Mouse (Mus musculus) limb, embryonic 11.5 days (tissue): ENCODE measurements at regions not wholly inside any gene's neighbourhood (a gene's known extent, or its start where the extent isn't known, plus 50 kb on each side); places are given as distances from the start of the nearest gene placed in this dataset.
A peak's percentile ranks its signal among the peaks of the same experiment; 100 is the strongest.

Experiments
- ATAC-seq: fragments of 200-750 bp; cut with Nextera tagmentation; 2 replicates; pipeline ENCODE4 v1.8.0; 2017; ENCODE audit warnings: low read depth; ENCODE audit not compliant: insufficient number of reproducible peaks, low FRiP score, low TSS enrichment
- DNase-seq: peaks from one replicate; pipeline ENCODE4 v3.0.0-alpha.2; 2015; ENCODE audit warnings: low spot score
- H3K27ac ChIP-seq: fragments of 300-500 bp; sonication (generic); replicated peaks from 2 replicates; pipeline ENCODE4 v1.5.1; 2014; ENCODE audit warnings: low read depth, mild to moderate bottlenecking, low read length
- H3K27me3 ChIP-seq: fragments of 300-500 bp; sonication (generic); 2 replicates; pipeline ENCODE4 v1.6.1; 2014; ENCODE audit warnings: mild to moderate bottlenecking, low read length, mixed read lengths; ENCODE audit not compliant: control insufficient read depth, insufficient read depth
- H3K36me3 ChIP-seq: fragments of 300-500 bp; sonication (generic); 2 replicates; pipeline ENCODE4 v1.6.1; 2014; ENCODE audit warnings: mild to moderate bottlenecking, low read length, moderate library complexity, mixed read lengths; ENCODE audit not compliant: control insufficient read depth, insufficient read depth
- H3K4me1 ChIP-seq: fragments of 300-500 bp; sonication (generic); 2 replicates; pipeline ENCODE4 v1.6.1; 2014; ENCODE audit warnings: low read length, mixed read lengths; ENCODE audit not compliant: control insufficient read depth, insufficient read depth
- H3K4me2 ChIP-seq: fragments of 300-500 bp; sonication (generic); 2 replicates; pipeline ENCODE4 v1.6.1; 2014; ENCODE audit warnings: low read depth, mild to moderate bottlenecking, moderate library complexity; ENCODE audit not compliant: severe bottlenecking
- H3K4me3 ChIP-seq: fragments of 300-500 bp; sonication (generic); 2 replicates; pipeline ENCODE4 v1.5.1; 2014; ENCODE audit warnings: low read depth, low read length
- H3K9ac ChIP-seq: fragments of 300-500 bp; sonication (generic); 2 replicates; pipeline ENCODE4 v1.6.1; 2014; ENCODE audit warnings: mild to moderate bottlenecking, low read length
- H3K9me3 ChIP-seq: fragments of 300-500 bp; sonication (generic); 2 replicates; pipeline ENCODE4 v1.6.1; 2016; ENCODE audit warnings: low read length; ENCODE audit not compliant: control insufficient read depth
- WGBS: fragments of 180-500 bp; shearing (Covaris S2); extraction: QIAGEN DNeasy Blood & Tissue Kit; methylation state at CpG from one replicate; pipeline ENCODE4 v1.1.7; 2014; 5-methylcytosine and 5-hydroxymethylcytosine counted together

- H3K27ac ChIP-seq = no peak overlapping the region
- H3K4me2 ChIP-seq = no peak overlapping the region
- H3K9ac ChIP-seq = no peak overlapping the region
- H3K27me3 ChIP-seq = no peaks in the 10 kb centered on the region
- 87% methylated on average over 3 of the region's 3 CpGs for WGBS
- H3K36me3 ChIP-seq = no peaks in the 10 kb centered on the region
- H3K9me3 ChIP-seq = no peaks in the 10 kb centered on the region
- no peak for DNase-seq
- H3K4me1 ChIP-seq = no peaks in the 10 kb centered on the region
- ATAC-seq = no peak
- no peak overlapping the region for H3K4me3 ChIP-seq
These were observed 80.0 kb downstream of the Tex36 start for GRCm38 (mm10) chr7:133521936-133522335.

GRCm38 (mm10) chr7:133518926-133519325, 83.0 kb downstream of the Tex36 start:
- Histone ChIP-seq H3K4me1 (no peaks in the 10 kb centered on the region), H3K9ac (no peak overlapping the region), H3K36me3 (no peaks in the 10 kb centered on the region), H3K27ac (no peak overlapping the region), H3K4me3 (no peak overlapping the region), H3K4me2 (no peak overlapping the region), H3K27me3 (no peaks in the 10 kb centered on the region), H3K9me3 (no peaks in the 10 kb centered on the region)
- 85% methylated on average over 3 of the region's 3 CpGs for WGBS
- ATAC-seq (no peak), DNase-seq (no peak)

- Histone ChIP-seq H3K9me3 (no peaks in the 10 kb centered on the region), H3K27me3 (no peaks in the 10 kb centered on the region), H3K4me3 (no peak overlapping the region), H3K27ac (no peak overlapping the region), H3K4me2 (no peak overlapping the region), H3K4me1 (no peaks in the 10 kb centered on the region), H3K9ac (no peak overlapping the region), H3K36me3 (no peaks in the 10 kb centered on the region)
- no peak for ATAC-seq
- DNase-seq = no peak
- 91% methylated on average over 5 of the region's 5 CpGs for WGBS
These were observed 84.4 kb downstream of the Tex36 start for GRCm38 (mm10) chr7:133517576-133517975.

- H3K4me1 ChIP-seq = peaks cover 8% of the 10 kb centered on the region; the same call in 1 of the 2 replicates
- H3K36me3 ChIP-seq = no peaks in the 10 kb centered on the region
- 55% methylated on average over 5 of the region's 5 CpGs for WGBS
- H3K27me3 ChIP-seq = no peaks in the 10 kb centered on the region
- DNase-seq (peak; percentile 69), ATAC-seq (no peak)
- no peak overlapping the region for H3K4me3 ChIP-seq
- H3K9ac ChIP-seq = no peak overlapping the region
- H3K27ac ChIP-seq = no peak overlapping the region
- H3K4me2 ChIP-seq = no peak overlapping the region
- H3K9me3 ChIP-seq = no peaks in the 10 kb centered on the region
These were observed 91.0 kb downstream of the Tex36 start for GRCm38 (mm10) chr7:133510926-133511325.

- DNase-seq (no peak), ATAC-seq (no peak)
- Histone ChIP-seq H3K9me3 (no peaks in the 10 kb centered on the region), H3K9ac (no peak overlapping the region), H3K4me2 (no peak overlapping the region), H3K27me3 (no peaks in the 10 kb centered on the region), H3K36me3 (no peaks in the 10 kb centered on the region), H3K4me1 (peaks cover 8% of the 10 kb centered on the region; the same call in 1 of the 2 replicates), H3K27ac (no peak overlapping the region), H3K4me3 (no peak overlapping the region)
- WGBS = 72% methylated on average over 4 of the region's 4 CpGs
These were observed 92.5 kb downstream of the Tex36 start for GRCm38 (mm10) chr7:133509486-133509885.

- Histone ChIP-seq H3K9me3 (no peaks in the 10 kb centered on the region), H3K9ac (no peak overlapping the region), H3K27me3 (no peaks in the 10 kb centered on the region), H3K4me3 (no peak overlapping the region), H3K27ac (no peak overlapping the region), H3K4me2 (no peak overlapping the region), H3K4me1 (peaks cover 8% of the 10 kb centered on the region; the same call in 1 of the 2 replicates), H3K36me3 (no peaks in the 10 kb centered on the region)
- 48% methylated on average over 11 of the region's 11 CpGs for WGBS
- ATAC-seq (no peak), DNase-seq (no peak)
These were observed 93.5 kb downstream of the Tex36 start for GRCm38 (mm10) chr7:133508370-133509012.

- no peaks in the 10 kb centered on the region for H3K36me3 ChIP-seq
- DNase-seq (no peak), ATAC-seq (no peak)
- no peak overlapping the region for H3K9ac ChIP-seq
- no peak overlapping the region for H3K4me2 ChIP-seq
- no peaks in the 10 kb centered on the region for H3K27me3 ChIP-seq
- WGBS = 82% methylated on average over 2 of the region's 2 CpGs
- no peaks in the 10 kb centered on the region for H3K9me3 ChIP-seq
- peaks cover 8% of the 10 kb centered on the region; the same call in 1 of the 2 replicates for H3K4me1 ChIP-seq
- no peak overlapping the region for H3K27ac ChIP-seq
- H3K4me3 ChIP-seq = no peak overlapping the region
These were observed 96.3 kb downstream of the Tex36 start for GRCm38 (mm10) chr7:133505628-133506027.

GRCm38 (mm10) chr7:133503946-133504345, 98.0 kb downstream of the Tex36 start:
- peaks cover 6% of the 10 kb centered on the region; the same call in 1 of the 2 replicates for H3K4me1 ChIP-seq
- WGBS = 93% methylated on average over 5 of the region's 5 CpGs
- H3K27ac ChIP-seq = no peak overlapping the region
- no peak overlapping the region for H3K9ac ChIP-seq
- no peak for DNase-seq
- no peak overlapping the region for H3K4me2 ChIP-seq
- H3K36me3 ChIP-seq = no peaks in the 10 kb centered on the region
- no peak for ATAC-seq
- H3K4me3 ChIP-seq = no peak overlapping the region
- H3K9me3 ChIP-seq = no peaks in the 10 kb centered on the region
- no peaks in the 10 kb centered on the region for H3K27me3 ChIP-seq

GRCm38 (mm10) chr7:133502731-133503130, 99.2 kb downstream of the Tex36 start:
- no peak overlapping the region for H3K27ac ChIP-seq
- no peak for DNase-seq
- H3K27me3 ChIP-seq = no peaks in the 10 kb centered on the region
- H3K4me2 ChIP-seq = no peak overlapping the region
- WGBS = 39% methylated on average over 4 of the region's 4 CpGs
- no peaks in the 10 kb centered on the region for H3K4me1 ChIP-seq
- H3K4me3 ChIP-seq = no peak overlapping the region
- no peaks in the 10 kb centered on the region for H3K36me3 ChIP-seq
- no peak overlapping the region for H3K9ac ChIP-seq
- ATAC-seq = no peak
- no peaks in the 10 kb centered on the region for H3K9me3 ChIP-seq
